Mouse (Mus musculus): Measurements from ENCODE around the gene Mindy3.

GRCm38 (mm10) chr2:12354837-12355236 lies 64.4 kb downstream of the Mindy3 start:
- TF ChIP-seq CTCF (IDR thresholded peaks at IDR 0.05; ENCODE audit: low read depth) (no peak), EP300 (IDR thresholded peaks at IDR 0.05; ENCODE audit: low read depth) (no peak)
